Mouse (Mus musculus) midbrain, embryonic 12.5 days (tissue): ENCODE measurements around the gene R3hdm4. TPM values are rescaled to one million over a fixed set of nuclear protein-coding genes. Genes with fewer than 3 reads are reported as not detected.
A peak's percentile ranks its signal among the peaks of the same experiment; 100 is the strongest.

ENCODE experiments used
- ATAC-seq: fragments of 200-750 bp; cut with Nextera tagmentation; 2 replicates; pipeline ENCODE4 v1.8.0; 2017; ENCODE audit warnings: low read depth, moderate TSS enrichment, moderate library complexity; ENCODE audit not compliant: low FRiP score
- H3K27ac ChIP-seq: fragments of 300-500 bp; sonication (generic); replicated peaks from 2 replicates; pipeline ENCODE4 v1.5.1; 2016; ENCODE audit warnings: mild to moderate bottlenecking
- H3K27me3 ChIP-seq: fragments of 300-500 bp; sonication (generic); 2 replicates; pipeline ENCODE4 v1.6.1; 2016; ENCODE audit warnings: mild to moderate bottlenecking
- H3K36me3 ChIP-seq: fragments of 300-500 bp; sonication (generic); 2 replicates; pipeline ENCODE4 v1.6.1; 2016
- H3K4me1 ChIP-seq: fragments of 300-500 bp; sonication (generic); 2 replicates; pipeline ENCODE4 v1.6.1; 2016
- H3K4me2 ChIP-seq: fragments of 300-500 bp; sonication (generic); replicated peaks from 2 replicates; pipeline ENCODE4 v1.6.1; 2016; ENCODE audit warnings: mild to moderate bottlenecking, moderate library complexity
- H3K4me3 ChIP-seq: fragments of 300-500 bp; sonication (generic); 2 replicates; pipeline ENCODE4 v1.5.1; 2016; ENCODE audit warnings: mild to moderate bottlenecking
- H3K9ac ChIP-seq: fragments of 300-500 bp; sonication (generic); replicated peaks from 2 replicates; pipeline ENCODE4 v1.6.1; 2016; ENCODE audit warnings: mild to moderate bottlenecking, moderate library complexity
- H3K9me3 ChIP-seq: fragments of 300-500 bp; sonication (generic); 2 replicates; pipeline ENCODE4 v1.6.1; 2016; ENCODE audit warnings: mild to moderate bottlenecking
- WGBS: fragments of 180-500 bp; shearing (Covaris S2); methylation state at CpG from one replicate; pipeline ENCODE4 v1.1.7; 2016; 5-methylcytosine and 5-hydroxymethylcytosine counted together
- polyA plus RNA-seq: library from polyadenylated mRNA; unstranded; fragments of >200 nt; fragmentation: Nextera tagmentation; extraction: Ambion mirVana; gene quantifications from 2 replicates; pipeline ENCODE4 v1.2.1, GENCODE M21; 2016

Gene R3hdm4
- polyA plus RNA-seq, 1 experiment from 2014 or later, result 157 TPM

GRCm38 (mm10) chr10:79883297-79884084 lies 37.5 kb downstream of the R3hdm4 start:
- Histone ChIP-seq H3K9ac (no peak overlapping the region), H3K27me3 (peaks cover 42% of the 10 kb centered on the region)
- ATAC-seq, result peak; percentile 41; the same call in 1 of the 2 replicates

GRCm38 (mm10) chr10:79881981-79882380 lies 39.0 kb downstream of the R3hdm4 start:
- no peaks in the 10 kb centered on the region for H3K9me3 ChIP-seq
- no peak overlapping the region for H3K27ac ChIP-seq
- no peak overlapping the region; the same call in 1 of the 2 replicates for H3K4me3 ChIP-seq
- ATAC-seq, result no peak
- H3K36me3 ChIP-seq, result no peaks in the 10 kb centered on the region
- 7% methylated on average over 22 of the region's 22 CpGs for WGBS
- H3K4me2 ChIP-seq, result peak overlapping the region; percentile 36
- peak overlapping the region; percentile 24; the same call in 1 of the 2 replicates for H3K9ac ChIP-seq
- H3K4me1 ChIP-seq, result peaks cover 12% of the 10 kb centered on the region
- peaks cover 46% of the 10 kb centered on the region for H3K27me3 ChIP-seq

More at GRCm38 (mm10) chr10:79883297-79884084, 37.5 kb downstream of the R3hdm4 start:
- H3K27ac ChIP-seq, result no peak overlapping the region
- no peak overlapping the region for H3K4me2 ChIP-seq
- no peak overlapping the region for H3K4me3 ChIP-seq
- no peaks in the 10 kb centered on the region for H3K9me3 ChIP-seq
- WGBS, result 17% methylated on average over 22 of the region's 22 CpGs
- H3K36me3 ChIP-seq, result no peaks in the 10 kb centered on the region
- peaks cover 12% of the 10 kb centered on the region for H3K4me1 ChIP-seq

- Histone ChIP-seq H3K4me1 (peaks cover 12% of the 10 kb centered on the region), H3K4me3 (no peak overlapping the region), H3K4me2 (no peak overlapping the region), H3K27me3 (peaks cover 46% of the 10 kb centered on the region), H3K36me3 (no peaks in the 10 kb centered on the region), H3K27ac (no peak overlapping the region), H3K9me3 (no peaks in the 10 kb centered on the region), H3K9ac (no peak overlapping the region)
- whole genome bisulfite sequencing, result 13% methylated on average over 9 of the region's 9 CpGs
- ATAC-seq, result no peak
Measured at GRCm38 (mm10) chr10:79880721-79881120, 40.3 kb downstream of the R3hdm4 start.

- Histone ChIP-seq H3K4me2 (no peak overlapping the region), H3K27me3 (peaks cover 46% of the 10 kb centered on the region), H3K36me3 (no peaks in the 10 kb centered on the region), H3K9ac (no peak overlapping the region), H3K4me3 (no peak overlapping the region), H3K27ac (no peak overlapping the region), H3K4me1 (peaks cover 24% of the 10 kb centered on the region), H3K9me3 (no peaks in the 10 kb centered on the region)
- 51% methylated on average over 3 of the region's 3 CpGs for WGBS
- no peak for ATAC-seq
Measured at GRCm38 (mm10) chr10:79879527-79879926, 41.5 kb downstream of the R3hdm4 start.

- no peak overlapping the region for H3K4me3 ChIP-seq
- ATAC-seq, result no peak
- no peak overlapping the region for H3K4me2 ChIP-seq
- H3K9ac ChIP-seq, result no peak overlapping the region
- H3K9me3 ChIP-seq, result no peaks in the 10 kb centered on the region
- peaks cover 38% of the 10 kb centered on the region for H3K27me3 ChIP-seq
- H3K27ac ChIP-seq, result no peak overlapping the region
- H3K4me1 ChIP-seq, result peaks cover 32% of the 10 kb centered on the region
- no peaks in the 10 kb centered on the region for H3K36me3 ChIP-seq
- WGBS, result 46% methylated on average over 12 of the region's 12 CpGs
Measured at GRCm38 (mm10) chr10:79877757-79878156, 43.3 kb downstream of the R3hdm4 start.

DNA sequence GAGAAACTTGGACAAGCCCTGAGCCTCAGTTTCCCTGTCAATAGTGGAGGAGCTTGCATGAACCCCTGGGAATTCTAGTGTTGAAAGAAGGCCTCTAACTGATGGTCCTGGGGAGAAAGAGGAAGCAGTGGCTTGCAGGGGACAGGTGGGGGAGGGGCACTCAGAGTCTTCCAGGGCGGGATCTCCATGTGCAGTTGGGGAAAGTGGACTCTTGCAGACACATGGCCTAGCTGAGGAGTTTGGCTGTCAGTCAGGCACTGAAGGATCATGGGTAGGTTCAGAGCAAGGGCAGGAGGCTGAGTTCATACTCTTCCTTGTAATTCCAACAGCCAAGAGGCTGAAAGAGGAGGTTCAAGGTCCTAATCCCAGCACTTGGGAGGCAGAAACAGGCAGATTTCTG lies 43.8 kb downstream of the R3hdm4 start:
- H3K4me2 ChIP-seq, result no peak overlapping the region
- peaks cover 33% of the 10 kb centered on the region for H3K4me1 ChIP-seq
- 53% methylated on average over 1 of the region's 1 CpGs for WGBS
- H3K4me3 ChIP-seq, result no peak overlapping the region
- ATAC-seq, result no peak
- H3K27me3 ChIP-seq, result peaks cover 32% of the 10 kb centered on the region
- no peak overlapping the region for H3K27ac ChIP-seq
- 0 out of 2 replicates have a peak, but pooled peaks cover under 1% of the 10 kb centered on the region for H3K36me3 ChIP-seq
- H3K9ac ChIP-seq, result no peak overlapping the region
- no peaks in the 10 kb centered on the region for H3K9me3 ChIP-seq

DNA sequence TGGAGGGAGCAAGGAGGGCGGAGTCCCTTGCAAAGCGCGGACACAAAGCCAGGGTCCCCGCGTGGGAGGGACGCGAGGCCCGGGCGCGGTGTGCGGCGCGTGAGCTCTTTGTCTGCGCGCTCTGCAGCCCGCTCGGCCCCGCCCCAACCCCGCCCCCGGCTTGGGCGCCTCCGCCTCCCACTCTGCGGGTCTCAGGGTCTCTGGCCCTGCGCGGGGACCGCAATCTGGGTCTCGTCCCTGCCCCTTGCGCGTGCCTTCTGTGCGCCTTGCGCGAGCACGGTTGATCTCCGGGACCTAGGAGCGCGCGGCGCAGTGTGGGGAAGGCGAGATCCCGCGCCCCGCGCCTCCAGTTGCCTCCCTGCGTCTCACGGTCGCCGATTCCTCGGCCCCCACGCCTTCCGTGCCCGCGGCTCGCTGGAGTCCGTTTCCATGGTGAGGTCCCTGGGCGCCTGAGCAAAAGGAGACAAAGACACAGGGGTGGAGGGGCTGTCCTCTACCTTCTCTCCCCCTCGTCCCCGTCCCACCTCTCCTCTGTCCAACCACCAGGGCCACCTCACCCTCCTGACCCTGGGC lies 46.6 kb downstream of the R3hdm4 start, which contains the start of the genes Prtn3 and Plppr3:
TSS of gene Prtn3 (plus strand) at position 187 of the 573 bp plus-strand sequence.
TSS of gene Plppr3 (minus strand) at position 345 of the 573 bp plus-strand sequence.
- Histone ChIP-seq H3K4me3 (peak within 1 kb of the TSS; percentile 78), H3K4me2 (peak within 1 kb of the TSS; percentile 74), H3K4me1 (peaks cover 36% of the 10 kb centered on the region), H3K9me3 (no peaks in the 10 kb centered on the region), H3K9ac (peak within 1 kb of the TSS; percentile 94), H3K27me3 (peaks cover 5% of the 10 kb centered on the region; the same call in 1 of the 2 replicates), H3K27ac (peak within 1 kb of the TSS; percentile 94), H3K36me3 (peaks cover 25% of the 10 kb centered on the region)
- under 1% methylated on average over 48 of the region's 57 CpGs for whole genome bisulfite sequencing
- ATAC-seq, result peak; percentile 92

GRCm38 (mm10) chr10:79873715-79874289 lies 47.2 kb downstream of the R3hdm4 start:
- Histone ChIP-seq H3K27ac (peak overlapping the region; percentile 94), H3K4me2 (peak overlapping the region; percentile 74), H3K9me3 (no peaks in the 10 kb centered on the region), H3K36me3 (peaks cover 29% of the 10 kb centered on the region), H3K27me3 (peaks cover 4% of the 10 kb centered on the region; the same call in 1 of the 2 replicates), H3K4me1 (peaks cover 40% of the 10 kb centered on the region), H3K4me3 (peak overlapping the region; percentile 78), H3K9ac (peak overlapping the region; percentile 94)
- WGBS, result under 1% methylated on average over 26 of the region's 26 CpGs
- no peak for ATAC-seq

- H3K4me1 ChIP-seq, result peaks cover 40% of the 10 kb centered on the region
- H3K4me2 ChIP-seq, result peak overlapping the region; percentile 74
- WGBS, result 7% methylated on average over 6 of the region's 6 CpGs
- peak overlapping the region; percentile 78 for H3K4me3 ChIP-seq
- ATAC-seq, result no peak
- peak overlapping the region; percentile 94 for H3K27ac ChIP-seq
- peaks cover 29% of the 10 kb centered on the region for H3K36me3 ChIP-seq
- no peaks in the 10 kb centered on the region for H3K9me3 ChIP-seq
- H3K27me3 ChIP-seq, result peaks cover 4% of the 10 kb centered on the region; the same call in 1 of the 2 replicates
- H3K9ac ChIP-seq, result peak overlapping the region; percentile 94
Measured at GRCm38 (mm10) chr10:79873313-79873712, 47.7 kb downstream of the R3hdm4 start.

GRCm38 (mm10) chr10:79872862-79873261 lies 48.1 kb downstream of the R3hdm4 start:
- Histone ChIP-seq H3K27ac (peak overlapping the region; percentile 94), H3K36me3 (peaks cover 29% of the 10 kb centered on the region), H3K4me1 (peaks cover 40% of the 10 kb centered on the region), H3K9me3 (no peaks in the 10 kb centered on the region), H3K9ac (peak overlapping the region; percentile 94), H3K4me3 (peak overlapping the region; percentile 78), H3K4me2 (peak overlapping the region; percentile 74), H3K27me3 (peaks cover 4% of the 10 kb centered on the region; the same call in 1 of the 2 replicates)
- ATAC-seq, result no peak
- WGBS, result 52% methylated on average over 3 of the region's 3 CpGs

DNA sequence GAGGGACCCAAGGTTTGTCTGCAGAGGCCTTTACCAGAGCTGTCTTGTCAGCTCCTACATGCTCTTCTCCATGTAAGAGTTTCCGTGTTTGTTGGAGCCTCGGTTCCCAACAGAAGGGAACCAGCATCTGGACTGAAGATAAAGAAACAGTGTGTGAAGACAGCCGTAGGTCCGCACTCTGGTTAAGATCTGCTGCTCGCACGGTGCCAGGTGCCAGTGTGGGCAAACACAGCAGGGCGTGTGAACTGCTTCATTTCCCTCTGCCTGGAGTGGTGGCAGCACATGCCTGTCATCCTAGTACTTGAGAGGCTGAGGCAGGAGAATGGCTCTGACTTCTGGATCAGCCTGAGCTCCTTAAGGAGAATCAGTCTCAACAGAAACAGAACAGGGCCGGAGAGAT lies 49.2 kb downstream of the R3hdm4 start:
- peaks cover 40% of the 10 kb centered on the region for H3K4me1 ChIP-seq
- peak overlapping the region; percentile 78 for H3K4me3 ChIP-seq
- no peak for ATAC-seq
- no peaks in the 10 kb centered on the region for H3K9me3 ChIP-seq
- H3K4me2 ChIP-seq, result peak overlapping the region; percentile 74
- WGBS, result 93% methylated on average over 8 of the region's 8 CpGs
- 0 out of 2 replicates have a peak overlapping the region, but pooled peaks have one; percentile 17 for H3K9ac ChIP-seq
- H3K27me3 ChIP-seq, result no peaks in the 10 kb centered on the region
- no peak overlapping the region for H3K27ac ChIP-seq
- peaks cover 37% of the 10 kb centered on the region for H3K36me3 ChIP-seq
